Comparison of ENCODE assay signal across 20 mouse cellular contexts in the genomic region with DNA sequence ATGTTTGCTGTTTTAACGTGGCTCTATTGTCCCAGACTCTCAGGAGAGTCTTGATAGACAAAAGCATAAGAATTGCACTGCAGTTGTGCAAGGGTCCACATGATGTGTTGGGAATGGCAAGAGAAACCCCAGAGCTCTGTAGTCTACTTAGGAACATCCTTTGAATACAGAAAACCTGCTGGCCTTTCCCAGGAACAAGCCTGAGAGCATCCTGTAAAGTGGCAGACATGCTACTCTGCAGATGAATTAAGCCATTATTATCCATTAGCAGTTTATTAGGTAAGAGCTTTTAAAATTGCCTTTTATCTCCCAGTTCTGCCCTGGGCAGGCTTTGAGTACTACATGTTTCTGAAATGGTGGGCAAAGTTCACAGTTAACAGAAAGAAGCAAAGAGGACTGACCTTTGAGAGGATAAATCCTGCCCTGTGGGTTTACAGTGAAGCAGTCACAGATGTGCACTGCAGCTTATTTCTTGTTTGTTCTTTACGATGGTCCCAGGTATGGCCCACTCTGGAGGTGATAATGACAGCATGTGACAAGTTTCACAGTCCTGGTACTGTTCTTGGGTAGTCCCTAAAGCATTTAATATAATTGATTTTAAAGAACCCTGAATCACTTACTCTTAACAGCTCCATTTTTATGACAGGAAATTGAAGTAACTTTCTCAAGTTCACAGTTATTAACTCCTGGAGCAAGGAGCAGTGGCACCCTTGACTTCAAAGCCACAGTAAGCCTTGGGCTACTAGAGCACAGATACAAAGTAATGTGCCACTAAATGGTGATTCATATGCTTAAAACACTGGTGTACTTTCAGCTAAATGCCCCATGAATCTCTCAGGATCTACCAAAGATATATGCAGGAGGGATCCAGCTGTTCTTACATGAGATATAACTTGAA.
DNase-seq lines count a peak whose midpoint lies in the region; ATAC-seq and TF ChIP-seq lines count a peak whose summit lies in the region.
"Had no signal": no experiment of that assay in that cellular context is flagged by ENCODE, and none has a peak within 500 bp of the region (broad histone marks: within the 10 kb centered on the region; RNA-seq: fewer than 3 reads in every experiment).

No protein-coding gene starts in this region.

- no peaks in the 10 kb centered on the region for H3K27me3 ChIP-seq in liver, adult 2 months (ENCODE audit: control insufficient read depth, insufficient read depth, low read length)
- no peaks in the 10 kb centered on the region for H3K27me3 ChIP-seq in intestine, embryonic 16.5 days (replicated peaks; ENCODE audit: control insufficient read depth, insufficient read depth, low read length)
- H3K27me3 ChIP-seq in stomach, embryonic 16.5 days (ENCODE audit: control insufficient read depth, insufficient read depth, low read length): no peaks in the 10 kb centered on the region
- no peaks in the 10 kb centered on the region for H3K27me3 ChIP-seq in hindbrain, embryonic 16.5 days (replicated peaks; ENCODE audit: control insufficient read depth, insufficient read depth, low read length)
- H3K27me3 ChIP-seq: embryonic facial prominence, embryonic 13.5 days; forebrain, embryonic 15.5 days had no signal

- TF ChIP-seq CTCF in liver, adult 2 months (IDR thresholded peaks at IDR 0.05; ENCODE audit: low read depth, low read length): no peak

- H3K4me1 ChIP-seq in liver, adult 2 months (ENCODE audit: control insufficient read depth, insufficient read depth, low read length): no peaks in the 10 kb centered on the region
- H3K4me1 ChIP-seq in intestine, embryonic 16.5 days (ENCODE audit: control insufficient read depth, insufficient read depth, low read length): 0 out of 2 replicates have a peak, but pooled peaks cover 3% of the 10 kb centered on the region
- no peaks in the 10 kb centered on the region for H3K4me1 ChIP-seq in stomach, embryonic 16.5 days (ENCODE audit: control insufficient read depth, insufficient read depth, low read length)
- H3K4me1 ChIP-seq in hindbrain, embryonic 16.5 days (ENCODE audit: control insufficient read depth, insufficient read depth, low read depth, low read length): no peaks in the 10 kb centered on the region
- H3K4me1 ChIP-seq: embryonic facial prominence, embryonic 13.5 days; forebrain, embryonic 15.5 days had no signal

- no peak overlapping the region for H3K9ac ChIP-seq in liver, adult 2 months (ENCODE audit: low read depth, low read length)
- H3K9ac ChIP-seq in intestine, embryonic 16.5 days (ENCODE audit: low read depth, low read length): no peak overlapping the region
- no peak overlapping the region for H3K9ac ChIP-seq in stomach, embryonic 16.5 days (ENCODE audit: low read length)
- no peak overlapping the region for H3K9ac ChIP-seq in hindbrain, embryonic 16.5 days (ENCODE audit: low read depth, low read length)
- H3K9ac ChIP-seq: embryonic facial prominence, embryonic 13.5 days; forebrain, embryonic 15.5 days; lung, embryonic 14.5 days had no signal

- peak; percentile 99 for ATAC-seq in intestine, embryonic 16.5 days
- ATAC-seq in stomach, embryonic 16.5 days (ENCODE audit: insufficient read depth, low FRiP score): 0 out of 2 replicates have a peak, but pooled peaks have one; percentile 40
- ATAC-seq in hindbrain, embryonic 16.5 days: no peak
- ATAC-seq: forebrain, embryonic 15.5 days had no signal

- H3K4me2 ChIP-seq in intestine, embryonic 16.5 days (ENCODE audit: low read depth, low read length): no peak overlapping the region
- H3K4me2 ChIP-seq in stomach, embryonic 16.5 days (ENCODE audit: low read depth, low read length): no peak overlapping the region
- H3K4me2 ChIP-seq in hindbrain, embryonic 16.5 days (ENCODE audit: low read length): no peak overlapping the region
- H3K4me2 ChIP-seq: embryonic facial prominence, embryonic 13.5 days; forebrain, embryonic 15.5 days; heart, embryonic 11.5 days; lung, embryonic 14.5 days had no signal

- no peaks in the 10 kb centered on the region for H3K79me2 ChIP-seq in liver, adult 2 months (ENCODE audit: control insufficient read depth, insufficient read depth, low read length)

- H3K36me3 ChIP-seq in liver, adult 2 months (ENCODE audit: control insufficient read depth, insufficient read depth, low read length): no peaks in the 10 kb centered on the region
- no peaks in the 10 kb centered on the region for H3K36me3 ChIP-seq in intestine, embryonic 16.5 days (ENCODE audit: control insufficient read depth, insufficient read depth, low read length)
- H3K36me3 ChIP-seq in stomach, embryonic 16.5 days (ENCODE audit: control insufficient read depth, insufficient read depth, low read length): no peaks in the 10 kb centered on the region
- H3K36me3 ChIP-seq in hindbrain, embryonic 16.5 days (ENCODE audit: control insufficient read depth, insufficient read depth, low read length): no peaks in the 10 kb centered on the region
- H3K36me3 ChIP-seq: embryonic facial prominence, embryonic 13.5 days; forebrain, embryonic 15.5 days had no signal

- no peaks in the 10 kb centered on the region for H3K9me3 ChIP-seq in intestine, embryonic 16.5 days (ENCODE audit: control insufficient read depth, low read length)
- no peaks in the 10 kb centered on the region for H3K9me3 ChIP-seq in stomach, embryonic 16.5 days (replicated peaks; ENCODE audit: control insufficient read depth, low read length)
- H3K9me3 ChIP-seq in hindbrain, embryonic 16.5 days (ENCODE audit: control insufficient read depth, low read length): no peaks in the 10 kb centered on the region
- H3K9me3 ChIP-seq: embryonic facial prominence, embryonic 13.5 days; forebrain, embryonic 15.5 days had no signal

- TF ChIP-seq POLR2A in liver, adult 2 months (IDR thresholded peaks at IDR 0.05; ENCODE audit: extremely low read depth, insufficient read depth, low read length): no peak

- peak; percentile 70 for DNase-seq in liver, adult 2 months (ENCODE audit: extremely low read depth, low read depth, low spot score)
- DNase-seq in liver: no peak
- peak; percentile 3 for DNase-seq in retina, postnatal 1 day
- DNase-seq in retina, embryonic 14.5 days (ENCODE audit: low spot score): no peak
- DNase-seq: cerebellum, adult 9-10 months; gastrocnemius, adult 2 months; heart, postnatal 10 days; kidney, adult 11 months; kidney, postnatal 4 days; layer of hippocampus, adult 9-11 months; lung, embryonic 14.5 days; lung, postnatal 36 days; thymus, adult 18-20 months; thymus, postnatal 4 days had no signal

- H3K27ac ChIP-seq in liver, adult 2 months (replicated peaks; ENCODE audit: insufficient read depth, low read depth, low read length): no peak overlapping the region
- H3K27ac ChIP-seq in intestine, embryonic 16.5 days (ENCODE audit: low read length): peak overlapping the region; percentile 47
- no peak overlapping the region for H3K27ac ChIP-seq in stomach, embryonic 16.5 days (ENCODE audit: low read length)
- no peak overlapping the region for H3K27ac ChIP-seq in hindbrain, embryonic 16.5 days (ENCODE audit: low read depth, low read length)
- H3K27ac ChIP-seq: embryonic facial prominence, embryonic 13.5 days; forebrain, embryonic 15.5 days; gastrocnemius, adult 2 months had no signal

- WGBS in liver, adult 2 months: 22% methylated on average over 2 of the region's 2 CpGs
- WGBS in intestine, embryonic 16.5 days: 37% methylated on average over 2 of the region's 2 CpGs
- WGBS in stomach, embryonic 16.5 days: 34% methylated on average over 2 of the region's 2 CpGs
- 72% methylated on average over 2 of the region's 2 CpGs for WGBS in hindbrain, embryonic 16.5 days

- H3K4me3 ChIP-seq in liver, adult 2 months (ENCODE audit: insufficient read depth, low read depth, low read length): no peak overlapping the region
- no peak overlapping the region for H3K4me3 ChIP-seq in intestine, embryonic 16.5 days (ENCODE audit: low read length)
- no peak overlapping the region for H3K4me3 ChIP-seq in stomach, embryonic 16.5 days (replicated peaks; ENCODE audit: low read length)
- H3K4me3 ChIP-seq in hindbrain, embryonic 16.5 days (ENCODE audit: low read length): no peak overlapping the region
- H3K4me3 ChIP-seq: embryonic facial prominence, embryonic 13.5 days; forebrain, embryonic 15.5 days; gastrocnemius, adult 2 months had no signal

Comparison
In these comparisons a context has a peak if more than half of its experiments do, and no peak if none do; other contexts are left out.
1. DNase-seq: peak in liver, adult 2 months (single experiment) and retina, postnatal 1 day (single experiment); none in liver (single experiment) and retina, embryonic 14.5 days (single experiment).